Mouse (Mus musculus) adrenal gland, adult 2 months (tissue): Measurements from ENCODE around the gene Mfsd6. TPM values are rescaled to one million over a fixed set of nuclear protein-coding genes. Genes with fewer than 3 reads are reported as not detected.
"Not testable (repeated sequence)": the region's sequence is repeated elsewhere in the genome, so short reads cannot be mapped to it uniquely, and the experiment has no call there.

Experiments
- DNase-seq: peaks from one replicate; pipeline ENCODE4 v3.0.0; 2021
- polyA plus RNA-seq: library from polyadenylated mRNA; depleted of rRNA; stranded (reverse); fragments of >200 nt; gene quantifications from 2 replicates; pipeline ENCODE4 v1.2.3, GENCODE M21; 2012
- total RNA-seq, 2 experiments: library from RNA; stranded (reverse); gene quantifications; 2 replicates each; pipeline ENCODE4 v1.2.3; 2021

Gene Mfsd6
- total and polyA plus RNA-seq, 3 experiments = 7.9 to 22.5 (median 15.2) TPM

DNA sequence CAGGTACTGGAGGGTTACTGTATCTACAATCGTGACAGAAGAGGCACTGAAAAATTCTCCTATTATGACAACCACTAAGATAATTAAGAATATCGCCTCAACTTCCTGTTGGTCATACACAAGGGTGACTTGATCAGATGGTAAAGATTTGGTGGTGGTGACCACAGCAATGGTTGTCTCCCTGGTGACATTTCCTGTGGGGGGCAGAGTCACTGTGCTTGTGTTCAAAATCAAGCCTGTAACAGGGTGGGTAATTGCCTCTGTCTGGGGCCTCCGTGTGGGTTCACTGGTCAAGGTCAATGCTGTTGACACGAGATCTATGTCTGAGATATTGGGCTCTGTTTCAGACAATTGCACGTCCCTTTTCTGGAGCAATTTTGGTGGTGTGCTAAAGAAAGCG lies 18.5 kb downstream of the Mfsd6 start:
- no peak for DNase-seq

- no peak for DNase-seq
Observed at GRCm38 (mm10) chr1:52707030-52707429, 20.2 kb downstream of the Mfsd6 start.

DNA sequence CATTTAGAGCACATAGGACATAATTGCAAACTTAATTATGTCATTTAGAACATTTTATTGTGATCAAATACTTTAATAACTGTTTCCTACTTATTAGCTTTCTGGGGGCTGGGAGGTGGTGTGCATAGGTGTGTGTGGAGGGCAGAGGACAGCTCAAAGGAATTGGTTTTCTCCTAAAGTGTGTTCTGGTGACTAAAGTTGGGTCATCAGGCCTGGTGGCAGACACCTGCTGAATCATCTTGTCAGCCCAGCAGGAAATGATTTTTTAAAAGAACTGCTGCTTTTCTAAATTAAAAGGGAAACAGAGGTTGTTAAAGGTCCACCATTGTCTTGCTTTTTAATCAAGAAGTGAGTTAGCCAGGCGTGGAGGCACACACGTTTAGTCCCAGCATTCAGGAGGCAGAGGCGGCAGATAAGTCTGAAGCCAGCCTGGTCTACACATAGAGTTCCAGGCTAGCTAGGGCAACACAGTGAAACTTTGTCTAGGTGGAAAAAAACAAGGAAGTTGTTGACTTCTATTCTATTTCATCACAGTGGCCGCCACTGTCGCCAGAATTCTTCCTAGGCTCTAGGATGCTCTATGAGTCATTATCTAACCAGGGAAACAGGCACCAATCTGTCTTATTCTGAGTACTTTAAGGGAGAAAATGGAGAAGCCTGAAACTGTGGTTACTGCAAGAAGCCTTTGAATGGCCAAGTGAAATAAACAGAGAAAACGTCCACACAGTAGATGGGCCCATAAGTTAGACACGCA lies 24.3 kb downstream of the Mfsd6 start:
- no peak for DNase-seq

DNA sequence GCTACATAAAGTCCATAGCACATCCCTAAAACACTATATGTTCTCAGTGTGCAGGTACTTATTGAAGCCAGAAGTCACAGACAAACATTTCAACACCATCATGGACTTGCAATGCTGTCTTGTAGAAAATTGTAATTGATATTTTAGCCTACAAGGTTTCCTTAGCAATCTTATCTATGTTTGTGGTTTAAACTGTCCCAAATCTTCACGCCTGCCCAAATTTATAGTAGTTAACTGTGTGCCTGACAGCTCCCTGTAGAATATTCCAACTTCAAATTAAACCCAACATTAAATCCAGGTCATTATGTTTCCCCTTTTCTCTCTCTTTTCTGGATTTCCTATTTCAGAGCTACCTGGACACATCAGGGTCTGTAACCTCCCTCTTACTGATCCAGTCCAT lies 25.3 kb downstream of the Mfsd6 start:
- DNase-seq = no peak

DNA sequence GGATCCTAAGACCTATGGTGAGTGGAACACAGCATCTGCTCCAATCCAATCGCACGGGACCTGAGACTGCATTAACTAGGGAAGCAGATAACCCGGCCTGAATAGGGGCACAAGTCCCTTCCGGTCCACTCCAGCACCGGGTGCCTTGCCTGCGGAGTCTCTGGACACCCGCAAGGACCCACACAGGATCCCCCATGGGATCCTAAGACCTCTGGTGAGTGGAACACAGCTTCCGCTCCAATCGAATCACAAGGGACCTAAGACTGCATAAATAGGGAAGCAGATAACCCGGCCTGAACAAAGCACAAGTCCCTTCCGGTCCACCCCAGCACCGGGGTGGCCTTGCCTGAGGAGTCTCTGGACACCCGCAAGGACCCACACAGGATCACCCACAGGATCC lies 32.8 kb downstream of the Mfsd6 start:
- DNase-seq = not testable (repeated sequence)

GRCm38 (mm10) chr1:52687636-52688035 lies 39.6 kb downstream of the Mfsd6 start:
- DNase-seq = no peak

- DNase-seq = no peak
Observed at GRCm38 (mm10) chr1:52683550-52683949, 43.7 kb downstream of the Mfsd6 start.

GRCm38 (mm10) chr1:52676621-52677020 lies 50.6 kb downstream of the Mfsd6 start:
- peak; percentile 37 for DNase-seq

GRCm38 (mm10) chr1:52675561-52676551 lies 51.4 kb downstream of the Mfsd6 start:
- DNase-seq = peak; percentile 15

GRCm38 (mm10) chr1:52669931-52670330 lies 57.3 kb downstream of the Mfsd6 start:
- no peak for DNase-seq

DNA sequence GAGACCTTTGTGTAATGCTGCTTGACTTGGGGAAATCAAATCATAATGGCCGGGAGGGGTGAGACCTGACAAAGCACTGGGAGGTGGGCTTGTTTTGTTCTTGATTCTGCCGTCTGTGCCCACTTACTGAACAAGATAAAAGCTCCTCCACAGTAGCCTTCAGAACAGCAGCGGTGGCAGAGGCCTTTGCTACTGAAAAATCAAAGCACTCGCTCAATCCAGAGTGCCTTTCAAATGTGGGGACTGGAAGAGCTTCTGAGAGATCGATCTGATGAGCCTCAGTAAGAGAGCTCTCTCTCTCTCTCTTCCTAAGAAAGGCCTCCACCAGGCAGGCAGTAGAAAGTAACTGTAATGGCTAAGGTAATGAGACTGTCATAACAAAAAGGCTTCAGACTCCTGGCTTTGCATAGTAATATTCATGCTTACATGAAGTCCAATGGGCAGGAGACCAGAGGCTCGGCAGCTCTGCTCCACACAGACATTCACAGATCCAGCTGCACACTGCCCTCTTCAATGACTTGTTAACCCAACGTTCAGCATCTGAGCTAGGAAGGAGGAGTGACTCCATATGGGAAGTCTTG lies 58.4 kb downstream of the Mfsd6 start:
- DNase-seq = no peak

DNA sequence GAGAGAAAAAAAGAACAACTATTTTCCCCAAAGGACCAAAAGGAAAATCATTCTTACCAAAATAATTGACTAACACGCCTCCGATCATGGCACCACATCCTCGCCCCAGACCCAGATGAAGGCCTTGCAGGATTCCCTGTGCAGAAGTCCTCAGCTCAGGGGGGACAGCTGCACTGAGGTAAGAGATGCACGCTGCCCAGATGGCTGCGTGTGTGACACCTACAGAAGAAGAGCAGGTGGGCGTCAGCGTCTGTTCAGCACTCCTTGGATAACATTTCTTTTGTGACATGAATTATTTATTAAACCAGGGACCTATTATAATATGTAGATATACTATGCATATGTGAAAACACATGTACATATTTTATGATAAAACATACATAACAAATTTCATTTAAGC lies 64.0 kb downstream of the Mfsd6 start:
- no peak for DNase-seq

- no peak for DNase-seq
Observed at GRCm38 (mm10) chr1:52660765-52661164, 66.5 kb downstream of the Mfsd6 start.

GRCm38 (mm10) chr1:52660278-52660677 lies 67.0 kb downstream of the Mfsd6 start:
- no peak for DNase-seq

GRCm38 (mm10) chr1:52658160-52658559 lies 69.1 kb downstream of the Mfsd6 start:
- DNase-seq = no peak

DNA sequence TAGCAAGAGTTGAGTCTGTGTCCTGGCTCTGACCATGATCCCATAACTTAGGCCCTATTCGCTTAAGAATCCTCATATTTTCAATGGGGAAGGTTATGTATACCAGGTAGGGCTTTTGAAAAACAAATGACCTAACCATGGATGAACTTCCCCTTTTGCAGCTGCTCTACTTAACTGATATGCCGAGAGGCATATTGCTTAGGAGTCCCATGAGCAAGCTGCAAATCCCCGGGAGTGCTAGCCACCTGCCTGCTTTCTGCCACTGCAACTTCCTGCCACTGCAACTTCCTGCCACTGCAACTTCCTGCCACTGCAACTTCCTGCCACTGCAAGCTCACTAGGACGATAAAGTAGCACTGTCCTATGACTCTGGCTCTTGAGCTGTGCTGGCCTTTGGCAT lies 72.1 kb downstream of the Mfsd6 start:
- no peak for DNase-seq

- no peak for DNase-seq
Observed at GRCm38 (mm10) chr1:52653366-52653765, 73.9 kb downstream of the Mfsd6 start.

GRCm38 (mm10) chr1:52652601-52653253 lies 74.5 kb downstream of the Mfsd6 start:
- DNase-seq = peak; percentile 34

GRCm38 (mm10) chr1:52650066-52650465 lies 77.2 kb downstream of the Mfsd6 start:
- DNase-seq = no peak

DNA sequence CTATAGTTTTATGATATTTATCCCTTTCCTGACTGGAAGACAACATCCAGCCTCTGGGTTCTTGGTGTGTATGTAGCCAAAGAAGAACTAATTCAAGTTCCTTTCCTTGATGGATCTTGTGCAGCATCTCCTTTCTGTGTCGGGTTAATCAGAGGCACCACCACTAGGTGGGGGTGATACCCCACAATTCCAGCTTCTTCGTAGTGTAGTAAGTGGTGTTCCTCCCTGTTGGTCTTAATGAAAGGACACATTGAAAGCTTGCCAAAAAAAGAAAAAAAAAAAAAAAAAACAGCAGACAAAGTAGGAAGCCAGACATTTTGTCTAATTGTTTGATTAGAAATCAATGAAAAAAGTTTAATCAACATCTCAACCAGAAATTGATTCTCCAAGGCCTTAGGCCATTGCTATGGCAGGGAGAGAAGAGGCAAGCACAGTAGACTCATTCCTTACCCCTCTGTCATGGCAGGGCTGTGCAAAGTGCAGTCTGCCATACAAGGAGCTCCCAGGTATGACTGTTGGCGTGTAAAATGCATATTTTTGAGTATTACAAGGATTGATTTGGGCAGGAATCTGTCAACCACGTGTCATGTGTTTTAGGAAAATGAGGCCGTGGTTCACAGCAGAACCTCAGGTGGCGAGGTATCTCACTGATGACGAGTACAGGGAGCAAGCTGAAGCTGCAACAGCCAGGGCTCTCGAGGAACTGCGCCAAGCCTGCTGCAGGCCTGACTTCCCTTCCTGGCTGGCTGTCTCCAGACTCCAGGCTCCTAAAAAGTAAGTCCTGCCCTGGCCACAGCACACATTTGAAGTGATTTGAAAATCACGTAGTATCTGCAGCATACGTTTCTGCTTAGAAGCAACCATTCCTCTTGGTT lies 78.9 kb downstream of the Mfsd6 start:
- peak; percentile 79 for DNase-seq

DNA sequence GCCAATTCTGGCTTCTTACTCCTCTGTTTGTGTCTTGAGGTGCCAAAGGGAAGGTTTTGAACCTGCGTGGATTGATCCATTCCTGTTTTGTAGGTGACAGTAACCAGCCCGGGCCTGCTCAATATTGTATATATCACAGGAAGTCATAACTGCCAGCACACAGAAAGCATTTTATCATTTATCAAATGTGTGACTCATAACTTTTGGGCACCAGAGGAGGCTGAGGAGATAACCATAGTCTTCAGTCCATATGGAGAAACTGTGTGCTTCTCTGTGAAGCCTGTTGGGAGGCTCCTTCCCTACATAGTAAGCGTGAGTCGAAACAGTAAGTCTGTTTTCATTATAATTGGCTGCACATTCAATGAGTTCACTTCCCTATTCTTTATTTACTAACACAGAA lies 86.5 kb downstream of the Mfsd6 start:
- DNase-seq = no peak
